Mouse (Mus musculus) G1E-ER4 (cell line): Measurements from ENCODE around the gene Tle4. TPM values are rescaled to one million over a fixed set of nuclear protein-coding genes. Genes with fewer than 3 reads are reported as not detected.

Source experiments
- GATA1 ChIP-seq: IDR thresholded peaks from one replicate; pipeline ENCODE4 v1.8.0; 2012; ENCODE audit warnings: low read length, inconsistent platforms
- polyA plus RNA-seq: library from polyadenylated mRNA; stranded (reverse); fragments of >175 nt; gene quantifications from 2 replicates; pipeline ENCODE4 v1.2.3, GENCODE M21; 2012

Tle4 gene
- polyA plus RNA-seq, 1 experiment, result 5.2 TPM

GRCm38 (mm10) chr19:14507911-14508310, 89.9 kb downstream of the Tle4 start:
- no peak for TF ChIP-seq GATA1

GRCm38 (mm10) chr19:14506875-14507670, 90.8 kb downstream of the Tle4 start:
- no peak for TF ChIP-seq GATA1

GRCm38 (mm10) chr19:14505885-14506548, 91.8 kb downstream of the Tle4 start:
- TF ChIP-seq GATA1, result no peak

GRCm38 (mm10) chr19:14505401-14505800, 92.5 kb downstream of the Tle4 start:
- no peak for TF ChIP-seq GATA1

GRCm38 (mm10) chr19:14503862-14504261, 94.0 kb downstream of the Tle4 start:
- TF ChIP-seq GATA1, result no peak

- no peak for TF ChIP-seq GATA1
Observed at GRCm38 (mm10) chr19:14502234-14502633, 95.6 kb downstream of the Tle4 start.

GRCm38 (mm10) chr19:14499835-14500425, 97.9 kb downstream of the Tle4 start:
- TF ChIP-seq GATA1, result no peak

- TF ChIP-seq GATA1, result no peak
Observed at GRCm38 (mm10) chr19:14493047-14493446, 104.8 kb downstream of the Tle4 start.

- no peak for TF ChIP-seq GATA1
Observed at GRCm38 (mm10) chr19:14487180-14487579, 110.7 kb downstream of the Tle4 start.

- TF ChIP-seq GATA1, result no peak
Observed at GRCm38 (mm10) chr19:14485176-14485575, 112.7 kb downstream of the Tle4 start.

- TF ChIP-seq GATA1, result no peak
Observed at GRCm38 (mm10) chr19:14482562-14483138, 115.2 kb downstream of the Tle4 start.

- no peak for TF ChIP-seq GATA1
Observed at GRCm38 (mm10) chr19:14481796-14482561, 115.9 kb downstream of the Tle4 start.

GRCm38 (mm10) chr19:14479711-14480110, 118.1 kb downstream of the Tle4 start:
- no peak for TF ChIP-seq GATA1

GRCm38 (mm10) chr19:14469325-14469724, 128.5 kb downstream of the Tle4 start:
- no peak for TF ChIP-seq GATA1

GRCm38 (mm10) chr19:14468733-14469132, 129.1 kb downstream of the Tle4 start:
- TF ChIP-seq GATA1, result no peak
